Mouse (Mus musculus) brain, embryonic 14.5 days (tissue): ENCODE measurements around the gene Dip2b.

Experiments
- CTCF ChIP-seq: fragments of 200-500 bp; IDR thresholded peaks from 2 replicates; pipeline ENCODE4 v1.5.1; 2012; ENCODE audit warnings: inconsistent platforms, mild to moderate bottlenecking, moderate library complexity, borderline replicate concordance; ENCODE audit not compliant: insufficient read depth, insufficient read length; ENCODE audit errors: extremely low read depth
- POLR2A ChIP-seq: fragments of 200-500 bp; IDR thresholded peaks from 2 replicates; pipeline ENCODE4 v1.6.1; 2012; ENCODE audit warnings: mild to moderate bottlenecking, inconsistent platforms, borderline replicate concordance; ENCODE audit not compliant: poor library complexity, insufficient read depth, insufficient read length, severe bottlenecking; ENCODE audit errors: extremely low read depth

GRCm38 (mm10) chr15:100006180-100006579, 32.3 kb upstream of the Dip2b start:
- TF ChIP-seq CTCF = no peak
- TF ChIP-seq POLR2A = no peak
